Mouse (Mus musculus) midbrain, embryonic 12.5 days (tissue): ENCODE data around the gene Ap3d1. TPM values are rescaled to one million over a fixed set of nuclear protein-coding genes. Genes with fewer than 3 reads are reported as not detected.

ENCODE experiments used
- ATAC-seq: fragments of 200-750 bp; cut with Nextera tagmentation; 2 replicates; pipeline ENCODE4 v1.8.0; 2017; ENCODE audit warnings: low read depth, moderate TSS enrichment, moderate library complexity; ENCODE audit not compliant: low FRiP score
- H3K27ac ChIP-seq: fragments of 300-500 bp; sonication (generic); replicated peaks from 2 replicates; pipeline ENCODE4 v1.5.1; 2016; ENCODE audit warnings: mild to moderate bottlenecking
- H3K27me3 ChIP-seq: fragments of 300-500 bp; sonication (generic); 2 replicates; pipeline ENCODE4 v1.6.1; 2016; ENCODE audit warnings: mild to moderate bottlenecking
- H3K36me3 ChIP-seq: fragments of 300-500 bp; sonication (generic); 2 replicates; pipeline ENCODE4 v1.6.1; 2016
- H3K4me1 ChIP-seq: fragments of 300-500 bp; sonication (generic); 2 replicates; pipeline ENCODE4 v1.6.1; 2016
- H3K4me2 ChIP-seq: fragments of 300-500 bp; sonication (generic); replicated peaks from 2 replicates; pipeline ENCODE4 v1.6.1; 2016; ENCODE audit warnings: mild to moderate bottlenecking, moderate library complexity
- H3K4me3 ChIP-seq: fragments of 300-500 bp; sonication (generic); 2 replicates; pipeline ENCODE4 v1.5.1; 2016; ENCODE audit warnings: mild to moderate bottlenecking
- H3K9ac ChIP-seq: fragments of 300-500 bp; sonication (generic); replicated peaks from 2 replicates; pipeline ENCODE4 v1.6.1; 2016; ENCODE audit warnings: mild to moderate bottlenecking, moderate library complexity
- H3K9me3 ChIP-seq: fragments of 300-500 bp; sonication (generic); 2 replicates; pipeline ENCODE4 v1.6.1; 2016; ENCODE audit warnings: mild to moderate bottlenecking
- WGBS: fragments of 180-500 bp; shearing (Covaris S2); methylation state at CpG from one replicate; pipeline ENCODE4 v1.1.7; 2016; 5-methylcytosine and 5-hydroxymethylcytosine counted together
- polyA plus RNA-seq: library from polyadenylated mRNA; unstranded; fragments of >200 nt; fragmentation: Nextera tagmentation; extraction: Ambion mirVana; gene quantifications from 2 replicates; pipeline ENCODE4 v1.2.1, GENCODE M21; 2016

Gene Ap3d1
- polyA plus RNA-seq, 1 experiment from 2014 or later, result 99.1 TPM

DNA sequence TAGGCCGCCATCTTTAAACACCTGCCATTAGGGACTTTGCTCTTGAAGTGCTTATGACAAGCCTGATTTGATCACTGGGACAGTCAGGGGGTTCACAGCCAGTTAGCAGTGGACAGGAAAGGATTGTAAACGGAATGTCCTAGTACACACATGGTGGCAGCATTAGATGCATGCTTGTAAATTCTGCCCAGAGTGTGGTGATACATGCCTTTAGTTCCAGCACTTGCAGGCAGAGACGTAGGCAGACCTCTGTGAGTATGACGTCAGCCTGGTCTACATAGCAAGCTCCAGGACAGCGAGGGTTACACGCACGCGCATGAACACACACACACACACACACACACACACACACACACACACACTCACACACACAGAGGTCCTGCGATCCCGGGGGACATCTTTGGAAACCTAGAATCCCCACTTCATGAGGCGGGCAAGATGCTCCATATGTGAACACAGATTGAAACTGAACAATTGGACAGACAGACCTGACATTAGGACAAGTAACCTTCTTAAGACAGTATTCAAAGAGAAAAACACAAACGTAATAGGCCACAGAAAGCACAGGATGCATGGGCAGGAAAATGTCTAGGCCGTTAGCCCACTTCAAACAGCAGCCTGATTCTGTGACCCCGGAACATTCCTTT, 83.7 kb downstream of the Ap3d1 start:
- H3K4me1 ChIP-seq, result peaks cover 27% of the 10 kb centered on the region
- no peak overlapping the region for H3K9ac ChIP-seq
- no peak overlapping the region for H3K27ac ChIP-seq
- H3K4me2 ChIP-seq, result no peak overlapping the region
- no peak for ATAC-seq
- H3K27me3 ChIP-seq, result no peaks in the 10 kb centered on the region
- H3K9me3 ChIP-seq, result no peaks in the 10 kb centered on the region
- H3K36me3 ChIP-seq, result no peaks in the 10 kb centered on the region
- H3K4me3 ChIP-seq, result no peak overlapping the region
- 89% methylated on average over 14 of the region's 14 CpGs for WGBS

Other genes starting within 250 kb of the Ap3d1 start
- gene Onecut3, start 247.4 kb downstream of the Ap3d1 start, polyA plus RNA-seq, result 2.8 and 3.2 TPM in 2 replicates
- 0.78 and 0.97 TPM in 2 replicates for gene Atp8b3, start 203.1 kb downstream of the Ap3d1 start, polyA plus RNA-seq
- gene Rexo1, start 180.7 kb downstream of the Ap3d1 start, polyA plus RNA-seq, result 36.5 and 37.3 TPM in 2 replicates
- 6.1 and 6.2 TPM in 2 replicates for gene Klf16, start 164.9 kb downstream of the Ap3d1 start, polyA plus RNA-seq
- gene Abhd17a, start 151.9 kb downstream of the Ap3d1 start, polyA plus RNA-seq, result 104 and 105 TPM in 2 replicates
- 63.1 and 68.4 TPM in 2 replicates for gene Scamp4, start 139.4 kb downstream of the Ap3d1 start, polyA plus RNA-seq
- 7.8 and 8.7 TPM in 2 replicates for gene Adat3, start 139.4 kb downstream of the Ap3d1 start, polyA plus RNA-seq
- gene Gm49322, start 136.2 kb downstream of the Ap3d1 start, polyA plus RNA-seq, result 6.0 and 7.5 TPM in 2 replicates
- gene Csnk1g2, start 119.4 kb downstream of the Ap3d1 start, polyA plus RNA-seq, result 180 and 194 TPM in 2 replicates
- 82.7 and 95.3 TPM in 2 replicates for gene Btbd2, start 85.2 kb downstream of the Ap3d1 start, polyA plus RNA-seq
- 83.6 and 86.5 TPM in 2 replicates for gene Mknk2, start 64.2 kb downstream of the Ap3d1 start, polyA plus RNA-seq
- gene Mob3a, start 40.3 kb downstream of the Ap3d1 start, polyA plus RNA-seq, result 60.4 and 67.0 TPM in 2 replicates
- 24.9 and 29.9 TPM in 2 replicates for gene Izumo4, start 40.1 kb downstream of the Ap3d1 start, polyA plus RNA-seq
- 26.9 and 30.8 TPM in 2 replicates for gene Dot1l, start 12.9 kb upstream of the Ap3d1 start, polyA plus RNA-seq
- gene Sf3a2, start 55.9 kb upstream of the Ap3d1 start, polyA plus RNA-seq, result 68.5 and 70.8 TPM in 2 replicates
- gene Plekhj1, start 56.4 kb upstream of the Ap3d1 start, polyA plus RNA-seq, result 137 and 148 TPM in 2 replicates
- gene Amh, start 63.0 kb upstream of the Ap3d1 start, polyA plus RNA-seq, result 0.10 TPM in 1 of 2 replicates, not detected in the other
- 0.38 and 0.50 TPM in 2 replicates for gene Jsrp1, start 71.2 kb upstream of the Ap3d1 start, polyA plus RNA-seq
- 1,390 and 1,564 TPM in 2 replicates for gene Oaz1, start 84.4 kb upstream of the Ap3d1 start, polyA plus RNA-seq
- 0.77 and 1.0 TPM in 2 replicates for gene Lingo3, start 101.8 kb upstream of the Ap3d1 start, polyA plus RNA-seq
- gene Lsm7, start 112.9 kb upstream of the Ap3d1 start, polyA plus RNA-seq, result 250 and 263 TPM in 2 replicates
- 44.6 and 47.1 TPM in 2 replicates for gene Sppl2b, start 113.0 kb upstream of the Ap3d1 start, polyA plus RNA-seq
- gene Tmprss9, start 129.6 kb upstream of the Ap3d1 start, polyA plus RNA-seq, result 0.08 and 0.14 TPM in 2 replicates
- 305 and 308 TPM in 2 replicates for gene Timm13, start 158.7 kb upstream of the Ap3d1 start, polyA plus RNA-seq
- gene Lmnb2, start 176.0 kb upstream of the Ap3d1 start, polyA plus RNA-seq, result 61.7 and 62.0 TPM in 2 replicates
- gene Gadd45b, start 187.8 kb upstream of the Ap3d1 start, polyA plus RNA-seq, result 8.7 and 11.8 TPM in 2 replicates